Mouse (Mus musculus) adrenal gland, adult (tissue): Measurements from ENCODE around the gene Duox2.
"Not testable (repeated sequence)": the region's sequence is repeated elsewhere in the genome, so short reads cannot be mapped to it uniquely, and the experiment has no call there.

Experiments used
- DNase-seq, 2 experiments: peaks; one replicate each; pipeline ENCODE4 v3.0.0; 2022 to 2023; ENCODE audit warnings: low spot score in 1 of 2; ENCODE audit not compliant: inconsistent age in 2 of 2

Gene Duox2

GRCm38 (mm10) chr2:122298096-122298499, at the start of gene Duox2:
Gene Duox2 (minus strand): TSS chr2:122298449.
- peak in 1 of 2 experiments; percentile 27 for DNase-seq

- DNase-seq = no peak
Measured at GRCm38 (mm10) chr2:122347257-122347656, 49.0 kb upstream of the Duox2 start.

- not testable (repeated sequence) for DNase-seq
Measured at GRCm38 (mm10) chr2:122346164-122346563, 47.9 kb upstream of the Duox2 start.

- no peak for DNase-seq
Measured at GRCm38 (mm10) chr2:122345106-122345893, 47.1 kb upstream of the Duox2 start.

- DNase-seq = no peak
Measured at GRCm38 (mm10) chr2:122337291-122337690, 39.0 kb upstream of the Duox2 start.

GRCm38 (mm10) chr2:122334170-122334569, 35.9 kb upstream of the Duox2 start:
- no peak for DNase-seq

- no peak for DNase-seq
Measured at GRCm38 (mm10) chr2:122332222-122332621, 34.0 kb upstream of the Duox2 start.

- not testable (repeated sequence) for DNase-seq
Measured at GRCm38 (mm10) chr2:122330317-122330716, 32.1 kb upstream of the Duox2 start.

- no peak for DNase-seq
Measured at GRCm38 (mm10) chr2:122327986-122328385, 29.7 kb upstream of the Duox2 start.

- DNase-seq = no peak
Measured at GRCm38 (mm10) chr2:122325361-122325760, 27.1 kb upstream of the Duox2 start.

GRCm38 (mm10) chr2:122324586-122324985, 26.3 kb upstream of the Duox2 start:
- no peak for DNase-seq

GRCm38 (mm10) chr2:122323960-122324359, 25.7 kb upstream of the Duox2 start:
- no peak for DNase-seq

- no peak for DNase-seq
Measured at GRCm38 (mm10) chr2:122317384-122317783, 19.1 kb upstream of the Duox2 start.

GRCm38 (mm10) chr2:122315372-122315771, 17.1 kb upstream of the Duox2 start, which contains the start of gene Duox1:
Gene Duox1 (plus strand): TSS chr2:122315672.
- no peak for DNase-seq

- DNase-seq = peak in 1 of 2 experiments; percentile 25
Measured at GRCm38 (mm10) chr2:122313536-122313935, 15.3 kb upstream of the Duox2 start, which contains the start of gene Duoxa1. Gene Duoxa1 (minus strand): TSS chr2:122313730.

- DNase-seq = peak in 1 of 2 experiments; percentile 73
Measured at GRCm38 (mm10) chr2:122312722-122313417, 14.6 kb upstream of the Duox2 start.

GRCm38 (mm10) chr2:122311561-122311960, 13.3 kb upstream of the Duox2 start:
- no peak for DNase-seq

- DNase-seq = no peak
Measured at GRCm38 (mm10) chr2:122309647-122310046, 11.4 kb upstream of the Duox2 start.

- peak; percentile 66 to 73 for DNase-seq
Measured at GRCm38 (mm10) chr2:122306184-122306583, 7.9 kb upstream of the Duox2 start.

- DNase-seq = no peak
Measured at GRCm38 (mm10) chr2:122305097-122305892, 7.0 kb upstream of the Duox2 start.

GRCm38 (mm10) chr2:122304544-122304943, 6.3 kb upstream of the Duox2 start:
- no peak for DNase-seq
